Mouse (Mus musculus) kidney, postnatal 4 days (tissue): ENCODE results near the gene Pitpnc1.

Experiments used
- DNase-seq, 2 experiments: peaks; one replicate each; pipeline ENCODE4 v3.0.0; 2021; ENCODE audit warnings: mixed read lengths in 2 of 2

Gene Pitpnc1

GRCm38 (mm10) chr11:107321819-107322218 lies 148.7 kb downstream of the Pitpnc1 start:
- DNase-seq, result no peak

- no peak for DNase-seq
Observed at GRCm38 (mm10) chr11:107319861-107320260, 150.6 kb downstream of the Pitpnc1 start.

- DNase-seq, result peak in 1 of 2 experiments; percentile 23
Observed at GRCm38 (mm10) chr11:107317653-107318281, 152.7 kb downstream of the Pitpnc1 start.

- peak in 1 of 2 experiments; percentile 34 for DNase-seq
Observed at GRCm38 (mm10) chr11:107315475-107315874, 155.0 kb downstream of the Pitpnc1 start.

GRCm38 (mm10) chr11:107310338-107311121 lies 160.0 kb downstream of the Pitpnc1 start:
- DNase-seq, result peak in 1 of 2 experiments; percentile 24

GRCm38 (mm10) chr11:107306170-107306569 lies 164.3 kb downstream of the Pitpnc1 start:
- no peak for DNase-seq

GRCm38 (mm10) chr11:107302141-107302540 lies 168.4 kb downstream of the Pitpnc1 start:
- DNase-seq, result no peak

- no peak for DNase-seq
Observed at GRCm38 (mm10) chr11:107300235-107300634, 170.3 kb downstream of the Pitpnc1 start.

GRCm38 (mm10) chr11:107299511-107300120 lies 170.9 kb downstream of the Pitpnc1 start:
- DNase-seq, result no peak

GRCm38 (mm10) chr11:107296176-107296575 lies 174.3 kb downstream of the Pitpnc1 start:
- peak; percentile 33 to 63 for DNase-seq

- peak; percentile 48 to 67 for DNase-seq
Observed at GRCm38 (mm10) chr11:107292036-107292435, 178.5 kb downstream of the Pitpnc1 start.

GRCm38 (mm10) chr11:107288186-107288563 lies 182.3 kb downstream of the Pitpnc1 start:
- DNase-seq, result no peak

GRCm38 (mm10) chr11:107287215-107288185 lies 183.0 kb downstream of the Pitpnc1 start:
- no peak for DNase-seq

GRCm38 (mm10) chr11:107285731-107286130 lies 184.8 kb downstream of the Pitpnc1 start:
- DNase-seq, result no peak

- DNase-seq, result no peak
Observed at GRCm38 (mm10) chr11:107283632-107284031, 186.9 kb downstream of the Pitpnc1 start.

GRCm38 (mm10) chr11:107282481-107282880 lies 188.0 kb downstream of the Pitpnc1 start:
- DNase-seq, result no peak

- DNase-seq, result no peak
Observed at GRCm38 (mm10) chr11:107279258-107279657, 191.2 kb downstream of the Pitpnc1 start.

- peak; percentile 50 to 55 for DNase-seq
Observed at GRCm38 (mm10) chr11:107276898-107277297, 193.6 kb downstream of the Pitpnc1 start.

- peak in 1 of 2 experiments; percentile 43 for DNase-seq
Observed at GRCm38 (mm10) chr11:107276337-107276736, 194.2 kb downstream of the Pitpnc1 start.

- DNase-seq, result peak; percentile 72 to 81
Observed at GRCm38 (mm10) chr11:107275902-107276301, 194.6 kb downstream of the Pitpnc1 start.

- DNase-seq, result no peak
Observed at GRCm38 (mm10) chr11:107274206-107274605, 196.3 kb downstream of the Pitpnc1 start.

- peak; percentile 62 to 64 for DNase-seq
Observed at GRCm38 (mm10) chr11:107272351-107272975, 198.0 kb downstream of the Pitpnc1 start.
